Mouse (Mus musculus) small intestine, adult 2 months (tissue): Measurements from ENCODE around the gene Mien1.

Source experiments
- CTCF ChIP-seq: fragments of 200-500 bp; IDR thresholded peaks from 2 replicates; pipeline ENCODE4 v1.5.1; 2012; ENCODE audit warnings: low read depth, mild to moderate bottlenecking, control low read depth, inconsistent platforms, low read length, moderate library complexity, mixed read lengths; ENCODE audit not compliant: insufficient replicate concordance, insufficient read length; ENCODE audit errors: extremely low read depth
- POLR2A ChIP-seq: fragments of 200-500 bp; IDR thresholded peaks from 2 replicates; pipeline ENCODE4 v1.6.1; 2012; ENCODE audit warnings: low read depth, mild to moderate bottlenecking, control low read depth, inconsistent platforms, low read length, moderate library complexity

DNA sequence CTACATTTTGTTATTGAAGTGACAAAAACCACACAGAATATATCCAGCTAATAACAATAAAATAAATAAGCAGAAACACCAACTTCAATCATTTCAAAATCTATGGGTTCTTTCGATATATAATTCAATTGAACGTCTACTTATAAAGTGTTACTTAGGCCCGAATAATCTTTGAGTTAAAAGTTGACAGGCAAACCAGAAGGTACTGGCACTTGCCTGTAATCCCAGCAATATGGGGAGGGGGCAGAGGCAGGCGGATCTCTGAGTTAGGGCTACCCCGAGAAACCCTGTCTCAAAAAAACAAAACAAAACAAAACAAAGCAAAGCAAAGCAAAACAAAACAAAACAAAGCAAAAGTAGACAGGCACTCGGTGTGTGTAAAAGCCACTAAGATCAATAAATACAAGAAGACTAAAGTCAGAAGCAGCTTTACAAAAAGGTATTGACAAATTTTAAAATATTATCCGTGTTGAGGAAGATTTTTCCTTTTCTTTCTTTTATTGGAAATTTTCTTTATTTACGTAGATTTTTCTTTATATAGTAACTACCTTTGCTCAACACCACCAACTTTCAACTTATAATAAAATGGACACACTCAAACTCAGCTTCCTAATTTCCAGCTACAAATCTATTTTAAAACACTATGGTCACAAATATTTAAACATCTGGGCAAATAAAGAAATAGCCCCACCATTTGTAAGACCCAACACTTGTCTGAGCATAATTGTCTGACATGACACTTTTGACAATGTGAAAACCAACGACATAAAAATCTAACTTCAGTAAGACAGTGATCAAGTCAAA lies 37.0 kb upstream of the Mien1 start:
- TF ChIP-seq CTCF: no peak
- no peak for TF ChIP-seq POLR2A
